Mouse (Mus musculus) inflammation-experienced regulatory T-cells, adult 6 months (primary cell): ENCODE data around the gene Pik3c2g. TPM values are rescaled to one million over a fixed set of nuclear protein-coding genes. Genes with fewer than 3 reads are reported as not detected.

Experiments used
- ATAC-seq: one replicate; pipeline ENCODE4 v1.8.0; 2017
- polyA plus RNA-seq, 3 experiments: library from polyadenylated mRNA; unstranded; fragments of 100-300 nt; shearing (Covaris generic); gene quantifications; one replicate each; pipeline ENCODE4 v1.2.1; 2017

Gene Pik3c2g
- polyA plus RNA-seq: under 1 TPM in 1 of 3 experiments, not detected in 2; 0.25 TPM

GRCm38 (mm10) chr6:139586892-139587291, at the start of gene Pik3c2g:
Gene Pik3c2g, plus strand, starts transcription at chr6:139587221.
- ATAC-seq: no peak

GRCm38 (mm10) chr6:139538469-139538868, 48.6 kb upstream of the Pik3c2g start:
- no peak for ATAC-seq

GRCm38 (mm10) chr6:139555537-139556179, 31.4 kb upstream of the Pik3c2g start:
- ATAC-seq: no peak

GRCm38 (mm10) chr6:139569211-139569610, 17.8 kb upstream of the Pik3c2g start:
- no peak for ATAC-seq

- no peak for ATAC-seq
Measured at GRCm38 (mm10) chr6:139575854-139576253, 11.2 kb upstream of the Pik3c2g start.

GRCm38 (mm10) chr6:139576261-139577014, 10.6 kb upstream of the Pik3c2g start:
- no peak for ATAC-seq

GRCm38 (mm10) chr6:139577026-139577861, 9.8 kb upstream of the Pik3c2g start:
- ATAC-seq: no peak

GRCm38 (mm10) chr6:139587478-139587877, 457 bp downstream of the Pik3c2g start:
- ATAC-seq: no peak

- no peak for ATAC-seq
Measured at GRCm38 (mm10) chr6:139588409-139588808, 1.4 kb downstream of the Pik3c2g start.

- no peak for ATAC-seq
Measured at GRCm38 (mm10) chr6:139589291-139589690, 2.3 kb downstream of the Pik3c2g start.

GRCm38 (mm10) chr6:139589854-139590253, 2.8 kb downstream of the Pik3c2g start:
- no peak for ATAC-seq

- ATAC-seq: no peak
Measured at GRCm38 (mm10) chr6:139592081-139592480, 5.1 kb downstream of the Pik3c2g start.

GRCm38 (mm10) chr6:139596433-139596832, 9.4 kb downstream of the Pik3c2g start:
- no peak for ATAC-seq

GRCm38 (mm10) chr6:139599216-139599615, 12.2 kb downstream of the Pik3c2g start:
- no peak for ATAC-seq

GRCm38 (mm10) chr6:139618774-139619173, 31.8 kb downstream of the Pik3c2g start:
- no peak for ATAC-seq

- no peak for ATAC-seq
Measured at GRCm38 (mm10) chr6:139624756-139625155, 37.7 kb downstream of the Pik3c2g start.

- no peak for ATAC-seq
Measured at GRCm38 (mm10) chr6:139634561-139634960, 47.5 kb downstream of the Pik3c2g start.

GRCm38 (mm10) chr6:139655399-139655798, 68.4 kb downstream of the Pik3c2g start:
- no peak for ATAC-seq

- no peak for ATAC-seq
Measured at GRCm38 (mm10) chr6:139662462-139662861, 75.4 kb downstream of the Pik3c2g start.

- no peak for ATAC-seq
Measured at GRCm38 (mm10) chr6:139718416-139718984, 131.5 kb downstream of the Pik3c2g start.

- no peak for ATAC-seq
Measured at GRCm38 (mm10) chr6:139719639-139720221, 132.7 kb downstream of the Pik3c2g start.
